Mouse (Mus musculus): ENCODE measurements around the gene Gm4312.
A peak's percentile ranks its signal among the peaks of the same experiment; 100 is the strongest.
"Not testable (repeated sequence)": the region's sequence is repeated elsewhere in the genome, so short reads cannot be mapped to it uniquely, and the experiment has no call there.

Gm4312 gene

GRCm38 (mm10) chr10:100382460-100382859 lies at the start of gene Gm4312:
Gene Gm4312, minus strand, starts transcription at chr10:100382560.
- DNase-seq: not testable (repeated sequence)

- DNase-seq: no peak
Observed at GRCm38 (mm10) chr10:100427592-100427991, 45.2 kb upstream of the Gm4312 start.

GRCm38 (mm10) chr10:100415566-100415965 lies 33.2 kb upstream of the Gm4312 start:
- no peak for DNase-seq

- DNase-seq: not testable (repeated sequence)
Observed at GRCm38 (mm10) chr10:100402301-100402700, 19.9 kb upstream of the Gm4312 start.

- DNase-seq: not testable (repeated sequence)
Observed at GRCm38 (mm10) chr10:100361038-100361437, 21.3 kb downstream of the Gm4312 start, which contains the start of gene Gm4307. Gene Gm4307, plus strand, starts transcription at chr10:100361338.

GRCm38 (mm10) chr10:100356841-100357240 lies 25.5 kb downstream of the Gm4312 start:
- peak; percentile 4 for DNase-seq

- DNase-seq: not testable (repeated sequence)
Observed at GRCm38 (mm10) chr10:100350793-100351192, 31.6 kb downstream of the Gm4312 start, which contains the start of gene Gm4305. Gene Gm4305, plus strand, starts transcription at chr10:100351093.

GRCm38 (mm10) chr10:100345672-100346071 lies 36.7 kb downstream of the Gm4312 start, which contains the start of gene Gm4303:
Gene Gm4303, plus strand, starts transcription at chr10:100345972.
- not testable (repeated sequence) for DNase-seq

GRCm38 (mm10) chr10:100340536-100340935 lies 41.8 kb downstream of the Gm4312 start, which contains the start of gene Gm4302:
Gene Gm4302, plus strand, starts transcription at chr10:100340836.
- DNase-seq: not testable (repeated sequence)

- not testable (repeated sequence) for DNase-seq
Observed at GRCm38 (mm10) chr10:100335376-100335775, 47.0 kb downstream of the Gm4312 start, which contains the start of gene Gm4301. Gene Gm4301, plus strand, starts transcription at chr10:100335676.

Data from cerebellum, adult 11-12 months (tissue).